Mouse (Mus musculus) heart, adult 2 months (tissue): Measurements from ENCODE around the gene Ppfibp2. TPM values are rescaled to one million over a fixed set of nuclear protein-coding genes. Genes with fewer than 3 reads are reported as not detected.

ENCODE experiments used
- DNase-seq, 2 experiments: peaks; one replicate each; pipeline ENCODE4 v3.0.0; 2021
- H3K27ac ChIP-seq: fragments of 200-600 bp; 2 replicates; pipeline ENCODE4 v1.8.1; 2022
- H3K27me3 ChIP-seq: fragments of 200-500 bp; 2 replicates; pipeline ENCODE4 v1.6.1; 2012; ENCODE audit warnings: mild to moderate bottlenecking, low read length, inconsistent platforms, mixed read lengths; ENCODE audit not compliant: control insufficient read depth, insufficient read depth
- H3K36me3 ChIP-seq: fragments of 200-500 bp; 2 replicates; pipeline ENCODE4 v1.6.1; 2012; ENCODE audit warnings: low read length, inconsistent platforms; ENCODE audit not compliant: control insufficient read depth, insufficient read depth
- H3K4me1 ChIP-seq: fragments of 200-500 bp; 2 replicates; pipeline ENCODE4 v1.6.1; 2011; ENCODE audit warnings: low read length; ENCODE audit not compliant: control insufficient read depth, insufficient read depth
- H3K4me3 ChIP-seq: fragments of 200-600 bp; 2 replicates; pipeline ENCODE4 v1.8.1; 2022
- H3K79me2 ChIP-seq: fragments of 200-500 bp; replicated peaks from 2 replicates; pipeline ENCODE4 v1.6.1; 2012; ENCODE audit warnings: mild to moderate bottlenecking, inconsistent platforms, low read length, moderate library complexity, mixed read lengths; ENCODE audit not compliant: control insufficient read depth, insufficient read depth
- H3K9ac ChIP-seq: fragments of 200-500 bp; 2 replicates; pipeline ENCODE4 v1.6.1; 2012; ENCODE audit warnings: low read depth, mild to moderate bottlenecking, control low read depth, inconsistent platforms, low read length, mixed read lengths
- CTCF ChIP-seq: fragments of 200-600 bp; IDR thresholded peaks from 2 replicates; pipeline ENCODE4 v1.8.1; 2022; ENCODE audit warnings: antibody characterized with exemption, mild to moderate bottlenecking, moderate library complexity
- EP300 ChIP-seq: fragments of 200-500 bp; IDR thresholded peaks from 2 replicates; pipeline ENCODE4 v1.6.1; 2011; ENCODE audit warnings: low read depth, low read length, control low read depth; ENCODE audit not compliant: insufficient read depth
- POLR2A ChIP-seq: fragments of 200-500 bp; IDR thresholded peaks from 2 replicates; pipeline ENCODE4 v1.6.1; 2011; ENCODE audit warnings: mild to moderate bottlenecking, low read depth, low read length, control low read depth; ENCODE audit not compliant: insufficient read depth
- WGBS: fragments of 180-500 bp; shearing (Covaris S2); methylation state at CpG from one replicate; pipeline ENCODE4 v1.1.7; 2018; 5-methylcytosine and 5-hydroxymethylcytosine counted together
- intact Hi-C: fragments of 180-260 bp; cut with DNase I; formaldehyde crosslinking; loops from one replicate; pipeline ENCODE4 v1.15.1; 2025
- polyA plus RNA-seq: library from polyadenylated mRNA; depleted of rRNA; stranded (reverse); fragments of >200 nt; gene quantifications from 2 replicates; pipeline ENCODE4 v1.2.3, GENCODE M21; 2012
- total RNA-seq, 2 experiments: library from RNA; stranded (reverse); gene quantifications; 2 replicates each; pipeline ENCODE4 v1.2.3; 2021

The Ppfibp2 gene
- total and polyA plus RNA-seq, 3 experiments = 17.4 to 20.1 (median 19.9) TPM

- Histone ChIP-seq H3K36me3 (no peaks in the 10 kb centered on the region; the same call in 1 of the 2 replicates), H3K9ac (no peak overlapping the region), H3K27ac (no peak overlapping the region), H3K4me3 (no peak overlapping the region), H3K27me3 (no peaks in the 10 kb centered on the region), H3K79me2 (no peaks in the 10 kb centered on the region), H3K4me1 (peaks cover 7% of the 10 kb centered on the region)
- intact Hi-C loops = no loop called here
- TF ChIP-seq CTCF = no peak
- TF ChIP-seq POLR2A = no peak
- no peak for TF ChIP-seq EP300
- no peak for DNase-seq
- 82% methylated on average over 5 of the region's 5 CpGs for WGBS
These were observed 105.6 kb downstream of the Ppfibp2 start for GRCm38 (mm10) chr7:107700646-107701045.

GRCm38 (mm10) chr7:107702461-107703380, 107.7 kb downstream of the Ppfibp2 start:
- H3K9ac ChIP-seq = no peak overlapping the region
- H3K79me2 ChIP-seq = no peaks in the 10 kb centered on the region
- H3K4me3 ChIP-seq = no peak overlapping the region
- no peaks in the 10 kb centered on the region for H3K27me3 ChIP-seq
- intact Hi-C loops = no loop called here
- H3K4me1 ChIP-seq = peaks cover 7% of the 10 kb centered on the region
- H3K27ac ChIP-seq = no peak overlapping the region
- no peak for DNase-seq
- H3K36me3 ChIP-seq = no peaks in the 10 kb centered on the region; the same call in none of the 2 replicates
- TF ChIP-seq CTCF (no peak), POLR2A (no peak), EP300 (no peak)
- WGBS = 73% methylated on average over 13 of the region's 13 CpGs

GRCm38 (mm10) chr7:107705941-107706340, 110.9 kb downstream of the Ppfibp2 start:
- H3K4me1 ChIP-seq = peaks cover 11% of the 10 kb centered on the region
- no peak overlapping the region for H3K4me3 ChIP-seq
- H3K27me3 ChIP-seq = no peaks in the 10 kb centered on the region
- TF ChIP-seq POLR2A (no peak), CTCF (no peak), EP300 (no peak)
- no peak overlapping the region for H3K9ac ChIP-seq
- intact Hi-C loops = loop anchor here (2.0 to 5.0 kb wide), 2 partner anchors 39 to 109 kb away; partner anchors contain the start of gene Ppfibp2
- no peak overlapping the region for H3K27ac ChIP-seq
- H3K79me2 ChIP-seq = no peaks in the 10 kb centered on the region
- H3K36me3 ChIP-seq = peaks cover 2% of the 10 kb centered on the region
- 29% methylated on average over 5 of the region's 5 CpGs for WGBS
- peak; percentile 35 to 39 for DNase-seq

GRCm38 (mm10) chr7:107707650-107708049, 112.6 kb downstream of the Ppfibp2 start:
- no peak overlapping the region for H3K4me3 ChIP-seq
- peaks cover 2% of the 10 kb centered on the region for H3K36me3 ChIP-seq
- TF ChIP-seq CTCF (no peak), POLR2A (no peak), EP300 (no peak)
- H3K4me1 ChIP-seq = peaks cover 11% of the 10 kb centered on the region
- 49% methylated on average over 9 of the region's 9 CpGs for WGBS
- H3K79me2 ChIP-seq = no peaks in the 10 kb centered on the region
- no peak overlapping the region for H3K9ac ChIP-seq
- intact Hi-C loops = loop anchor here (2.0 to 5.0 kb wide), 3 partner anchors 41 to 110 kb away; partner anchors contain the start of gene Ppfibp2
- DNase-seq = peak in 1 of 2 experiments; percentile 61
- no peaks in the 10 kb centered on the region for H3K27me3 ChIP-seq
- H3K27ac ChIP-seq = no peak overlapping the region

- H3K9ac ChIP-seq = no peak overlapping the region
- H3K4me3 ChIP-seq = no peak overlapping the region
- 11% methylated on average over 10 of the region's 10 CpGs for WGBS
These were observed 113.6 kb downstream of the Ppfibp2 start for GRCm38 (mm10) chr7:107708491-107709112.

More at GRCm38 (mm10) chr7:107708491-107709112, 113.6 kb downstream of the Ppfibp2 start:
- Histone ChIP-seq H3K79me2 (no peaks in the 10 kb centered on the region), H3K4me1 (peaks cover 11% of the 10 kb centered on the region), H3K36me3 (peaks cover 2% of the 10 kb centered on the region), H3K27ac (no peak overlapping the region), H3K27me3 (no peaks in the 10 kb centered on the region)
- intact Hi-C loops = loop anchor here (2.0 to 5.0 kb wide), 2 partner anchors 48 to 111 kb away; partner anchors contain the start of gene Ppfibp2
- TF ChIP-seq EP300 (no peak), CTCF (peak; percentile 73)
- peak; percentile 67 to 76 for DNase-seq
